Mouse (Mus musculus): ENCODE measurements around the gene Gm45785.

Gene Gm45785

DNA sequence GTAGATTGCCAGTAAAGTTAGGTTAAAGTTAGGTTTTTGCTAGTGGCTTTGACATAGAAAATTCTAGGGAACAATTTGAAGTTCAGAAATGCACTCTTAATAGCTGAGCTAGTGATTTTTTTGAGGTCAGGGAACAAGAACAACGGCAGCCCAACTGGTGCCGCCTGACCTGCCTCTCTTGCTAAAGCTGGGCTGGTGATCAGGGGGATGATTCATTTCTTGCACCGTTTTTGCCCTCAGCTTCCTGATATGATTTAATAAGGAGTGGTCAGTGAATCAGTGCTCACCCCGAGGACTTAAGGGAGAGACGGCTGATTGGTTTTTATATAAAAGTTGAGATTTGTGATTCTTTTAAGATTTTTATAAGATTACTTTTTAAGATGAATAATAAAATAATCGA is 24.7 kb downstream of the Gm45785 start:
- DNase-seq (ENCODE audit: low spot score), result no peak

DNA sequence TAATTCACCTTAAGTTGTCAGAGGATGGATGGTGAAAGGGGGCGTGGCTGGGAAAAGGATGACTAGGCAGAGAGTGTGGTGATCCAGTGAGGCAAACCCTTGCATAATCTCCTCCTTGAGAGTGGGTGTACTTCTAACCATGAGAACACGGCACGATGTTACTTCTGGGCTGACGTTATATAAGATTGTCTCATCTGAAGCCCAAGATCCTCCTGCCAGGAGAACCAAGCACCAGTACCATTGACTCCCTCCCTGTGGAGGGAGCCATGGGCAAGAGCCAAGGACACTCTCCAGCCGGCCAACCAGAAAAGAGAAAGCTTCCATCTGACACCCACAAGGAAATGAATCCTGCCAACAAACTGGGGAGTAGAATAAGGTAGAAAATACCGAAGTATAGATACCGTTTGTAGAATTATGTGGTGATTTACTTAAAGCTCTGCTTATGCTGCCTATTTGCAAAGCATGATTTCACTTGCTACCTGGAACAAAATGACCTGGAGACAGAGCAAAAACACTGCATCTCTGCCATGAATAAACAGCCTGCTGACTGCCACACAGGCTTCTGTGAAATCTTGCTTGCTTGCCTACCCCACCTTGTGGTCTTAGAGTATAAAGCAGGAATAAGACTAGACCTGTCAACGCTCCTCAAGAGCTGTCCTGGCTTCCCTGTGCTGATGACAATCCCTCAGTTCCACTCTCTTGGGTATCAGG is 27.8 kb downstream of the Gm45785 start:
- DNase-seq (ENCODE audit: low spot score), result peak; percentile 66

DNA sequence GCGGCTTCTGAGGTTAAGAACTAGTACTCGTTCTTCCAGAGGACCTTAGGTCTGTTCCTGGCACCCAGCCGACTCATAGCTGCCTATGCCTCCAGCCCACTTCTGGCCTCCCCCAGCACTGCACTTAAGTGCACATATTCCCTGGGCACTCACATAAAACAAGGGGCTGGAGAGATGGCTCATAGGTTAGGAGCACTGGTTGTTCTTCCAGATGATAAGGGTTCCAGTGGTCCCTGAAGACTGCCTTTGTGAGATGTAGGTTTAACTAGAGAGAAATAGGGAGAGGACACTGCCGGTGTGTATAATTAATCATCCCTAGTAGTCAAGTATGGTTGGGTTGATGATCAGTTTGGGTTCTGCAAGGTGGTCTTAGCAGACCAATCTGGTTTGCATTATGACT is 33.4 kb downstream of the Gm45785 start:
- no peak for DNase-seq (ENCODE audit: low spot score)

DNA sequence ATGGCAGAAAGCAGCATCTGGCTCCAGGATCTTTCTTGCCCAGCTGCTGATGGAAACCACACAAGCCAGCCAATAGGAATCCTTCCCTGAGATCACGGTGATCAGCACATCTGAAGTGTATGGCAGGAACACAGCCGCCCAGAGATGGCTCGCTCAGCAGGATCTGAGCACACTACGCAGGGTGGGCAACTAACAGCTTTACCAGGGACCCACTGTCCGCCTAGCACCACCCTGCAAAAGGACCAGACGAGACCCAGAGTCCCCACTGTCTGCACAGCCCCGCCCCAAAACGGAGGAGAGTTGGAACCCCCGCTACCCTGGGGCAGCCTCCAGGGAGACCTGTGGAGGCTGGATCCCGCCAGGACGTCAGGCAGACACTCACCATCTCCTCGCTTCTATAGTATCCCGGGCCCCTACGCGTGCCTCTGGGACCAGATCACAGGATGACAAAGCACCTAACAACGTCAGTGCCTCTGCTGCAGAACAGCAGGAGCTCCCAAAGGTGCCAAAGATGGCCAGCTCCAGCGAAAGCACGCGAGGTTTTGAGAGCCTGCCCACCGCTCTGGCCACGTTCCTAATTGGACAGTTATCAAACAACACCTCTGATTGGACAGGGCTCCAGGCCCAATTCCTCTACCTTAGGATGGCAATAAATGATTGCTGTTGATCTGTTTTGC is 34.3 kb downstream of the Gm45785 start, which contains the start of gene Zfp941:
Gene Zfp941, minus strand, starts transcription at position 526 of the 677 bp plus-strand sequence.
- peak; percentile 70 for DNase-seq (ENCODE audit: low spot score)

DNA sequence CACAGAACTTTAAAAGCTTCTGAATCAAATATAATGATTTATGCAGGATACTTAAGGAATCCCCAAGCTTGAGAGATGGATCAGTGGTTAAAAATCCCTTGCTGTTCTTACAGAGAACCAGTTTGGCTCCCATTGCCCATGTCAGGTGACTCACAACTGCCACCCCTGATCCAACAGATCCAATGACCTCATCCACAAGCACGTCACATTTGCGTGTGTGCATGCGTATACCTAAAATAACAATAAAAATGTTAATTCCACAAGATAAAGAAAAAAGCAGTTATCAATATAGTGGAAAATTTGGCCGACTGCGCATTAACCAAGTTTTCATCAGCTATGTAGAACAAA is 34.9 kb downstream of the Gm45785 start:
- no peak for DNase-seq (ENCODE audit: low spot score)

DNA sequence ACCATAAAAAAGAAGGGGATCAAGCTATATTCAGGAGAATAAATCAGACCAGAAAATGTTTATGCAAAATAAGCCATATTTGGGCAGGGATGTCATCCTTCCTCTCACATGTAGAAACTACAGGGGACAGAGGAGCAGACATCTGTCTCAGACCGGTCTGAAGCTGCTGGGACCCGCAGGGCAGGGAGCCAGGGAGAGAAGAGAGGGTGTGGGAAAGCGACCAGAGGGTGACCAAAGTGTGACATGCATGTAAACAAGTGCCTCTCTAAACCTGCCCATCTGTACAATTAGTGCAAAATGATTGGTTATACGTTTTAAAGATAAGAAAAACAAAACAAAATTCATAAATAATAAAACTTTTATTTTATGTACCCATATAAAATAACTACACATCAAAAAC is 36.0 kb downstream of the Gm45785 start:
- no peak for DNase-seq (ENCODE audit: low spot score)

DNA sequence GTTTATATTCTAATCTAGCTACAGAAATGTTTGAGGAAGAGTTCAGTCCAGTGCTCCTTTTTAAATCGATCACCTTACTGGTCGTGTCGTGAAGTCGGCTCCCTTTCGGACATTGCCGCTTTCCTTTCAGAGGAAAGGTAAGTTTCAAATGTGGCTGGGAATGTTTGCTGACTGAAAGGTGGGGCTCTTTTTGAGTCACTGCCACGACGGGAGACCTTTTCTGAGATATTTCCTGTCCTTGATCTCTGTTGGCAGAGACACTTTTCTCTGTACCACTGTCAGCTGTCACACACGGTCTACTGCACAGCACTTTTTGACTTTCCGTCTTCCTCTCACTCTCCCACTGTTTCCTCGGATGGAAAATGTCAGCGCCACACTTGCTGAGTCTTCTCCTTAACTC is 43.3 kb downstream of the Gm45785 start:
- no peak for DNase-seq (ENCODE audit: low spot score)

DNA sequence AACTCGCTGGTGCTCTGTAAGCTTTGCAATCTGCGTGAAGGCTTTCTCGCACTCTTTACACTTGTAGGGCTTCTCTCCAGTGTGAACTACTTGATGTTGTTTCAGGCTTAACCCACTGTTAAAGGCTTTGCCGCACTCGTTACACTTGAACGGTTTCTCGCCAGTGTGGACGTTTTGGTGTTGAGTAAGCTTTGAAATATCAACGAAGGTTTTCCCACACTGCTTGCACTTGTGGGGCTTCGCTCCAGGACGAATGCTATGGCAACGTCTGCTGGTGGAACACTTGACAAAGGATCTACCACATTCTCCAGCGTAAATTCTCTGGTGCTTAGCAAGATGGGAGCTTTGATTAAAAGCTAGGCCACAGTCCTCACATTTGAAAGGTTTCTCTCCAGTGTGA is 44.4 kb downstream of the Gm45785 start:
- no peak for DNase-seq (ENCODE audit: low spot score)

DNA sequence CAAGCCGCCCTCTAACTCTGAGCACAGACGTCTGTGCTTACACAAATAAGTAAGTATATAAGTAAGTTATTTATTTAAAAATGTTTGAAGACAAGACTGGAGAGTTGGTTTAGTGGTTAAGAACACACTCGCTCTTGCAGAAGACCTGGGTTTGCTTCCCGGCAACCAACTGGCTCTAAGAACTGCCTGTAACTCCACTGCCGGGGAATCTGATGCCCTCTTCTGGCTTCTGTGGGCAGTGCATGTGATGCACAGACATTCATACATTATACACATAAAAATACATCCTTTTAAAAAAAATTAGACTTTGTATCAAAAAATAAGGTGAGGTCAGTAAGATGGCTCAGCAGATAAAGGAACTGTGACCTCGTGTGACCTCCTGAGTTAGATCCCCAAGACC is 45.6 kb downstream of the Gm45785 start:
- no peak for DNase-seq (ENCODE audit: low spot score)

DNA sequence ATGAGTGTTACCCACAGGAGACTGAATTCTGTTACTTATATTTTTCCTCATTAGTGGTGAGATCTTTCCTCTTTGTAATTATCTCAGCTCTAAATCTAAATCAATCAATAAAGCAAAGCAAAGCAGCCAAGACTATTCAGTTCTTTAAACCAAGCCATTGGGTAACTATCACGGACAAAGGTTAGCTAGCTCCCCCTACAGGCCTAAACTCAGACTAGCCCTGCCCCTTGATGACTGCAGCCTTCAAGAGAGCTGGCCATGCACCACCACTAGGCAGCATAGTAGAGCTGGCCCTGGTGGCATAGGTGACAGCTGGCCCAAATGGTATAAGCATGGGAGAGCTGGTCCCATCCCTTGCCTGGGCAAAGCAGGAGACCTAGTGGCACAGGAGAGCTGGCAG is 50.4 kb downstream of the Gm45785 start:
- DNase-seq (ENCODE audit: low spot score), result peak; percentile 53

DNA sequence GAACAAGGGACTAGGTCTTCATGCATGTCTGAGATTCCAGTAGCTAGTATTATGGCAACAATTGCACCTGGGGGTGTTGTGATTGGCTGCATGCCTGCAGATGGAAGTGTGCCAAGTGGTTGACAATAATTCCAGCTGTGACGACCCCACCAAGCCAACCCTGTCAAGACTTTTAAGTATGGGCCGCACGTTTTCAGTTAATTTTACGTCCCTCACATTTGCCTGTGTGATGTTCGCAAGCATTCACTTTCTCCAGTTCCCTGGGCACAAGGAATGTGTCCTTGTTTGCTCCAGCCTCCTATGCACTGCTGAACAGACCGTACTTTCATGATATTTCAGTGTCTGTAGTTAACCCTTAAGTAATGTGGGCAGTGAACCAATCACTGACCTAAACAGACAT is 53.5 kb downstream of the Gm45785 start:
- no peak for DNase-seq (ENCODE audit: low spot score)

DNA sequence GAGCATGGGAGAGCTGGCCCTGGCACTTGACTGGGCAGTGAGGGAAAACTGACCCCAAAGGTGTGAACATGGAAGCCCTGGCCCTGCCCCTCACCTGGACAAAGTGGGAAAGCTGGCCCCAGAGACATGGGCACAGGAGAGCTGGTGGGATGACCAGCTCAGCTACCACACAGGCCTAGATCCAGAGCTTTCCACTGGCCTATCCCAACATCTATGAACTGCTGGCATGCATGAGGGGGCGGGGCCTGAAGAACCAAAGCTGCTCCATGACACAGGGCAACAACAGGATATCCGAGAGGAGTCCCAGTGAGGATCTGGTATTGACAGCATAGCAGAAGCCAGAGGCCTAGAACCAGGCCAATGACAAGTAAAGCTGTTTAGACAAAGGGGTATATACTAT is 57.9 kb downstream of the Gm45785 start:
- no peak for DNase-seq (ENCODE audit: low spot score)

DNA sequence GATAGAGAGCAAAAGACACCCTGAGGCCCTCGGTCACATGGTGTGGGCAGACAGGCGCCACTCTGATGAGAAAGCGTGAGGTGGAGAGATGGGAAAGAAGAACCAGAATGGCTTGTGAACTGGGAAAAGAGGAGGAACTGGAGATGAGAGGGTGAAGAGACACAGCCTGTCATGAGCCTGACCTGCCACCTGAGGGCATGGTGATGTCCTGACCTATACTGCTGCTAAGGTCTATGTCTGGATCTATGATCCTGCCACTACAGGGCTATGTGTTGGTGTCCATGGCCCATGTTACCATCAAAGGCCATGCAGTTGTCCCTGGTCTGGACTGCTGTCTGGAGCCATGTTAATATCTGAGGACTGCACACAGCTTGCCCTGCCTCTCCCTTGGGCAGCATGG is 58.5 kb downstream of the Gm45785 start:
- no peak for DNase-seq (ENCODE audit: low spot score)

DNA sequence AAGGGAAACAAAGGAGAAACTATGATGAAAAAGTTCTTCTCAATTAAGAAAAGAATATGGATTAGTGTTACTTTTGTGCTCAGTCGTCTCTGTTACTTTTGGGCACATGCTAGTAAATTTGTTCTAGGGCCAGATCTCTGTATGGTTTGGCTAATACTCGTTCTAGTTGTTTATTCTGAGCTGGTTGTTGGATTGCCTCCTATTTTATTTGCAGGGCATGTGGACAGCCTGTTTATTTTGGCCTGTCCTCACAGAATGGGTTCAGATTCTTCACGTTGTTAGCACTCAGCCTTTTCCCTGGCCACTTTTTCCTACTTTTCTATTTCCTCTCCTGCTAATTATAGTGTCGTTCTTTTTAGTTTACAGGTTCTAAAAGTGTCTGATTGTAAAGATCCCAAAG is 62.6 kb downstream of the Gm45785 start:
- DNase-seq (ENCODE audit: low spot score), result no peak

DNA sequence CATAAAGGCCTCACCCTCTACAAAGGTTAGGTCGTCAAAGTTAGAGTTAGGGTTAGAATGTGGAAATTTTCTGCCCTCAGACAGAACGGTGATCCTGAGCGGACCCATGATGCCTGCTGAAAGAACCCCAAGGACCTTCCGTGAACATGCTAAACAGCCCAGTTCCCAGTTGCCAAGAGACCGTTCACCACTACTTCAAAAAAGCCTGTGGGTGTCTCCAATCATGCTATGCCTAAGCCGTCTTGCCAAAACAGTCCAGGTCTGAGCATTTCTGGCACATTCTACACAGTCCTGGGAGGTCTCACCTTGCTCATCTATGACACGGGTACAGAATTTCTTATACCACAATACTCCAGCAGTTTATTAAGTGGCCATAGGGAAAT is 68.1 kb downstream of the Gm45785 start:
- DNase-seq (ENCODE audit: low spot score), result no peak

DNA sequence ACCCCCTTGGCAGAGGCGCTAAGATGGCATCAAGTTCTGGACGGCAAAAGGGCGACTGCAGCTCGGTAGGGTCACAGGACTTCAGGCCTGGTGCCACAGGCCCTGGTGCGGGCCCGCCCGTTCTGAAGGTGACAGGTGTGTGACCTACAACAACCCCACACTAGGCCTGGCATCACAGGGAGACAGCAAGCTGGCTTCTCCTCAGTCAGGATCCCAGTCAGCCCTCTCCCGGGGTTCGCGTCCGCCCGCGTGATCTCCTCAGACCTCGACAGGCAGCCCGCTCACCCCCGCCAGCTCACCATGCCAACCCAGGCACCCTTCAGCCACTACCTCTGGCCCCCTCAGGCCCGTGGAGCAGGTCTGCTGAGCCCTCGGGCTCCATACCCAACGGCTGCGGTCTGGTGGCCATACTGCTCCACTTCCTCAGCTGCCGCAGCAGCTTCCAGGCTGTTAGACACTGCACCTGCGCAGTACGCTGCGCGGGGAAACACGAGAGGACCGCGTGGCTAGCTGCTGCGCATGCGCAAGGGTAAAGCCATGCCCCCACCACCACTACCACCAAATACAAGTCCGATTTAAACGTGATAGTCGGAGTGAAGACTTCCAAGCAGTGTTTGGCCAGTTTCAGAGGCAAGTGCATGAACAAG is 68.6 kb downstream of the Gm45785 start, which contains the start of gene Syce1:
Gene Syce1, minus strand, starts transcription at position 447 of the 647 bp plus-strand sequence.
- DNase-seq (ENCODE audit: low spot score), result no peak

DNA sequence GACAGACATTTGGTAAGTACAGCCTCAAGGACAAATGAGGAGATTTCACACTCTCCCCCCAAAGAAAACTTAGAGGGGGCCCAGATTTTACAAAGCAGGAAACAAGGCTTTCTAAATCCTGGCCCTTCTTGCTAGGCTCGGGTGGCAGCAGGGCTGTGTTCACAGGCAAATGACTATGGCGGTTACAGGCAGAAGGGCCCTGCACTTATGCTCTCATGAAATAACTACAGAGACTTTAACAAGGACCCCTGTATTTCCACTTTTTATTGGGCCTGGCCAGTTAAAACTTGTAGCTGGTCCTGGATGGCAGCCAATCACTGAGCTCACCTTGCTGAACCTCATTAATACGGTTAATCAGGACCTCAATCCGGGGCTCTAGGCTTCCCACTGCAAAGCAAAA is 75.6 kb downstream of the Gm45785 start:
- DNase-seq (ENCODE audit: low spot score), result no peak

Data from retina, embryonic 14.5 days (tissue).